Mouse (Mus musculus) bone marrow, adult 2 months (tissue): ENCODE measurements at regions not wholly inside any gene's neighbourhood (a gene's known extent, or its start where the extent isn't known, plus 50 kb on each side); places are given as distances from the start of the nearest gene placed in this dataset.

Experiments
- H3K27ac ChIP-seq: fragments of 200-500 bp; 2 replicates; pipeline ENCODE4 v1.5.1; 2012; ENCODE audit warnings: low read depth, mild to moderate bottlenecking, control low read depth, inconsistent platforms, low read length; ENCODE audit not compliant: control insufficient read depth, poor library complexity, insufficient read depth
- H3K4me1 ChIP-seq: fragments of 200-500 bp; 2 replicates; pipeline ENCODE4 v1.6.1; 2011; ENCODE audit warnings: low read length; ENCODE audit not compliant: control insufficient read depth, insufficient read depth
- H3K4me3 ChIP-seq: fragments of 200-500 bp; replicated peaks from 2 replicates; pipeline ENCODE3; 2011; ENCODE audit warnings: mild to moderate bottlenecking, low read depth, low read length, control low read depth; ENCODE audit not compliant: control insufficient read depth
- CTCF ChIP-seq: fragments of 200-500 bp; IDR thresholded peaks from 2 replicates; pipeline ENCODE4 v1.5.1; 2011; ENCODE audit warnings: low read length, control low read depth; ENCODE audit not compliant: control insufficient read depth, insufficient read depth
- POLR2A ChIP-seq: fragments of 200-500 bp; IDR thresholded peaks from 2 replicates; pipeline ENCODE4 v1.6.1; 2011; ENCODE audit warnings: low read depth, mild to moderate bottlenecking, control low read depth, low read length, borderline replicate concordance; ENCODE audit not compliant: control insufficient read depth
- WGBS: fragments of 180-500 bp; shearing (Covaris S2); methylation state at CpG from one replicate; pipeline ENCODE4 v1.1.7; 2018; 5-methylcytosine and 5-hydroxymethylcytosine counted together

DNA sequence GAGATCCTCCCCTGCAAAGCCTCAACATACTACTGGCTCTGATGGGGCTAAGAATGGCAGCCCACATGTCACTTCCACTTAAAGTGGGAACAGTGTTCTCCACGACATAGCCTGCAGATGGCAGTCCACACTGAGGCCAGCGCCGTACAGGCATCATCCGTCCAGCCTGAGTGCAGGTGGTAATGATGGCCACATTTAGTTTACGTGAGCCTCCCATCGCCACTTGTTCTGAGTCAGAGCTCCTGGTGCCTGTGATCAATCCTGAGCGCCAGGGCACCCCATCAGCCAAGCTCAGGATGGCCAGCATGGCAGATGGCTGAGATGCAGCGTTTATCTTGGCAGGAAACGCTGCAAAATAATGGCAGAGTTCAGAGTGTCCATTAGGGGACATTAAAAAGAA lies 159.6 kb downstream of the Adgrd1 start:
- TF ChIP-seq CTCF (no peak), POLR2A (no peak)
- Histone ChIP-seq H3K4me1 (no peaks in the 10 kb centered on the region), H3K4me3 (no peak overlapping the region), H3K27ac (no peak overlapping the region)
- 78% methylated on average over 9 of the region's 9 CpGs for WGBS

- H3K4me1 ChIP-seq, result no peaks in the 10 kb centered on the region
- no peak overlapping the region for H3K27ac ChIP-seq
- no peak overlapping the region for H3K4me3 ChIP-seq
- TF ChIP-seq CTCF (no peak), POLR2A (no peak)
- 67% methylated on average over 5 of the region's 5 CpGs for WGBS
Measured at GRCm38 (mm10) chr5:129257206-129257605, 160.7 kb downstream of the Adgrd1 start.

GRCm38 (mm10) chr5:129260689-129261088 lies 164.1 kb downstream of the Adgrd1 start:
- 35% methylated on average over 9 of the region's 9 CpGs for WGBS
- Histone ChIP-seq H3K27ac (no peak overlapping the region), H3K4me1 (no peaks in the 10 kb centered on the region), H3K4me3 (no peak overlapping the region)
- no peak for TF ChIP-seq POLR2A

- TF ChIP-seq POLR2A (no peak), CTCF (no peak)
- H3K27ac ChIP-seq, result no peak overlapping the region
- 76% methylated on average over 9 of the region's 9 CpGs for WGBS
- no peaks in the 10 kb centered on the region for H3K4me1 ChIP-seq
- no peak overlapping the region for H3K4me3 ChIP-seq
Measured at GRCm38 (mm10) chr5:129263118-129263517, 166.6 kb downstream of the Adgrd1 start.

GRCm38 (mm10) chr5:129264363-129264762 lies 167.8 kb downstream of the Adgrd1 start:
- Histone ChIP-seq H3K4me3 (no peak overlapping the region), H3K4me1 (no peaks in the 10 kb centered on the region), H3K27ac (no peak overlapping the region)
- no peak for TF ChIP-seq POLR2A
- no peak for TF ChIP-seq CTCF
- WGBS, result 84% methylated on average over 15 of the region's 15 CpGs

DNA sequence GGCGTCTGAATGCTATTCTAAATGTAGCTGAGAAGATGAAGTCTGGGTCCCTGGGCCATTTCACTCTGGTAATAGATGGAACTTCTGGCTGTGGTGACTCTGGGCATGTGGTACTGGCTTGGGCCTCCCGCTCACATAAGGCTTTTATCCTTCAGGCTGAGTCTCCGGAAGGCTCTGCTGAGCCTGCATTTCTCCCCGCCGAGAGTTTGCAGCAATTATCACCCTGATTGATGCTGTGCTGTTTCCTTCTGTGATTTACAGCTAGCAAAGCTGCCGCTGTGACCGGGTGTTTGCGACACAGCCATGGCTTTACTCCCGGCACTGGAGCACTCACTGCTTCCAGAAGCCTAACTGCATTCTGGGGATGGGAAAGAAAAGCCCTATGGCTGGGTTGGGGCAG lies 171.9 kb downstream of the Adgrd1 start:
- Histone ChIP-seq H3K4me3 (no peak overlapping the region), H3K4me1 (no peaks in the 10 kb centered on the region), H3K27ac (no peak overlapping the region)
- TF ChIP-seq POLR2A, result no peak
- WGBS, result 18% methylated on average over 9 of the region's 9 CpGs

- 42% methylated on average over 5 of the region's 5 CpGs for WGBS
- TF ChIP-seq POLR2A, result no peak
- no peak for TF ChIP-seq CTCF
- H3K27ac ChIP-seq, result no peak overlapping the region
- H3K4me3 ChIP-seq, result no peak overlapping the region
- no peaks in the 10 kb centered on the region for H3K4me1 ChIP-seq
Measured at GRCm38 (mm10) chr5:129270051-129270472, 173.5 kb downstream of the Adgrd1 start.

- TF ChIP-seq POLR2A (no peak), CTCF (no peak)
- WGBS, result 47% methylated on average over 2 of the region's 2 CpGs
- no peaks in the 10 kb centered on the region for H3K4me1 ChIP-seq
- H3K27ac ChIP-seq, result no peak overlapping the region
- H3K4me3 ChIP-seq, result no peak overlapping the region
Measured at GRCm38 (mm10) chr5:129281406-129281805, 184.9 kb downstream of the Adgrd1 start.

- Histone ChIP-seq H3K4me1 (no peaks in the 10 kb centered on the region), H3K27ac (no peak overlapping the region), H3K4me3 (no peak overlapping the region)
- 23% methylated on average over 8 of the region's 8 CpGs for WGBS
- TF ChIP-seq CTCF, result no peak
- TF ChIP-seq POLR2A, result no peak
Measured at GRCm38 (mm10) chr5:129282133-129282532, 185.6 kb downstream of the Adgrd1 start.
